ENCODE assay signal across 13 mouse cellular contexts in genomic region chr17:25980854-25981253, GRCm38 (mm10). TPM values are rescaled to one million over a fixed set of nuclear protein-coding genes. Genes with fewer than 3 reads are reported as not detected.
DNase-seq lines count a peak whose midpoint lies in the region; ATAC-seq and TF ChIP-seq lines count a peak whose summit lies in the region.
"Had no signal": no experiment of that assay in that cellular context is flagged by ENCODE, and none has a peak within 500 bp of the region (broad histone marks: within the 10 kb centered on the region; RNA-seq: fewer than 3 reads in every experiment).

No protein-coding gene starts in this region.

- H3K4me3 ChIP-seq in cerebellum, adult 2 months (replicated peaks; ENCODE audit: insufficient read depth, low read depth, low read length), result peak overlapping the region; percentile 17
- H3K4me3 ChIP-seq in intestine, embryonic 14.5 days (ENCODE audit: low read depth, low read length), result no peak overlapping the region
- H3K4me3 ChIP-seq: forebrain, embryonic 13.5 days; neural tube, embryonic 12.5 days had no signal

- 0 out of 2 replicates have a peak overlapping the region, but pooled peaks have one; percentile 13 for H3K9ac ChIP-seq in intestine, embryonic 14.5 days (ENCODE audit: low read length)
- H3K9ac ChIP-seq: forebrain, embryonic 13.5 days; neural tube, embryonic 12.5 days had no signal

- TF ChIP-seq CTCF in cerebellum, adult 2 months (IDR thresholded peaks at IDR 0.05; ENCODE audit: borderline replicate concordance, insufficient read depth, low read depth, low read length), result no peak

- H3K27me3 ChIP-seq in cerebellum, adult 2 months (ENCODE audit: control insufficient read depth, insufficient read depth, low read length), result no peaks in the 10 kb centered on the region
- no peaks in the 10 kb centered on the region for H3K27me3 ChIP-seq in intestine, embryonic 14.5 days (replicated peaks; ENCODE audit: control insufficient read depth, insufficient read depth, low read length)
- H3K27me3 ChIP-seq: forebrain, embryonic 13.5 days; neural tube, embryonic 12.5 days had no signal

- no peaks in the 10 kb centered on the region for H3K36me3 ChIP-seq in intestine, embryonic 14.5 days (ENCODE audit: control insufficient read depth, insufficient read depth, low read length)
- H3K36me3 ChIP-seq: neural tube, embryonic 12.5 days had no signal

- peaks cover 49% of the 10 kb centered on the region for H3K4me1 ChIP-seq in cerebellum, adult 2 months (ENCODE audit: control insufficient read depth, insufficient read depth, low read length)
- H3K4me1 ChIP-seq in intestine, embryonic 14.5 days (replicated peaks; ENCODE audit: control insufficient read depth, insufficient read depth, low read length), result peaks cover 13% of the 10 kb centered on the region

- peak; percentile 53 for DNase-seq in kidney, adult 9 months
- no peak for DNase-seq in kidney, postnatal 4 days
- peak; percentile 76 to 87 for DNase-seq in cerebellum, adult 2 months
- DNase-seq in cerebellum, postnatal 36 days, result peak; percentile 69 to 73
- no peak for DNase-seq in intestine, embryonic 14.5 days (ENCODE audit: low spot score)
- DNase-seq in testis, postnatal 14 days (ENCODE audit: low spot score), result no peak
- DNase-seq in ovary, adult 18-20 months (ENCODE audit: low spot score), result no peak

- peak overlapping the region; percentile 82 for H3K27ac ChIP-seq in cerebellum, adult 2 months (ENCODE audit: insufficient read depth, low read length)
- no peak overlapping the region for H3K27ac ChIP-seq in intestine, embryonic 14.5 days (ENCODE audit: low read depth)
- H3K27ac ChIP-seq: forebrain, embryonic 13.5 days; neural tube, embryonic 12.5 days had no signal

- no peak for ATAC-seq in intestine, embryonic 14.5 days (replicated peaks; ENCODE audit: low FRiP score, low TSS enrichment, low read depth)
- no peak for ATAC-seq in megakaryocyte progenitor cell, adult 5-6 weeks (replicated peaks; ENCODE audit: poor library complexity)
- ATAC-seq: forebrain, embryonic 13.5 days had no signal

- no peak overlapping the region for H3K4me2 ChIP-seq in intestine, embryonic 14.5 days (ENCODE audit: low read length)
- H3K4me2 ChIP-seq: forebrain, embryonic 13.5 days; neural tube, embryonic 12.5 days had no signal

- TF ChIP-seq POLR2A in cerebellum, adult 2 months (IDR thresholded peaks at IDR 0.05; ENCODE audit: borderline replicate concordance, insufficient read depth, low read length), result no peak

- no peaks in the 10 kb centered on the region for H3K9me3 ChIP-seq in intestine, embryonic 14.5 days (ENCODE audit: control insufficient read depth, low read length)
- H3K9me3 ChIP-seq: forebrain, embryonic 13.5 days; neural tube, embryonic 12.5 days had no signal

- 9% methylated on average over 5 of the region's 5 CpGs for WGBS in cerebellum, adult 2 months
- WGBS in intestine, embryonic 14.5 days, result 89% methylated on average over 5 of the region's 5 CpGs

RNA-seq across cellular contexts. Expression of gene Capn15, which starts 4.7 kb away (rescaled TPM):
- polyA plus RNA-seq in cerebellum, adult 2 months (2012; rRNA removed), result 88.7 and 92.8 TPM in 2 replicates
- 23.4 and 23.5 TPM in 2 replicates for polyA plus RNA-seq in intestine, embryonic 14.5 days (2014; fragmentation: Nextera tagmentation; extraction: Ambion mirVana)
- total RNA-seq in megakaryocyte progenitor cell, adult 5-6 weeks (2015), result 8.6 and 11.2 TPM in 2 replicates
- total RNA-seq in megakaryocyte progenitor cell, adult 5-6 weeks (2017), result 2.4 and 3.3 TPM in 2 replicates

RNA-seq across cellular contexts. Expression of gene A930017K11Rik, which starts 28.5 kb away (rescaled TPM):
- 13.4 and 14.0 TPM in 2 replicates for polyA plus RNA-seq in cerebellum, adult 2 months (2012; rRNA removed)
- 0.28 TPM in 1 of 2 replicates, not detected in the other for polyA plus RNA-seq in intestine, embryonic 14.5 days (2014; fragmentation: Nextera tagmentation; extraction: Ambion mirVana)
- not detected in 2 replicates for total RNA-seq in megakaryocyte progenitor cell, adult 5-6 weeks (2015)
- total RNA-seq in megakaryocyte progenitor cell, adult 5-6 weeks (2017), result not detected in 2 replicates
- total RNA-seq: MEL had no signal
- polyA plus RNA-seq: forebrain, embryonic 13.5 days; thymus, postnatal 0 days had no signal

RNA-seq across cellular contexts. Expression of gene Nhlrc4, which starts 36.1 kb away (rescaled TPM):
- 1.9 and 2.5 TPM in 2 replicates for polyA plus RNA-seq in cerebellum, adult 2 months (2012; rRNA removed)
- not detected in 2 replicates for polyA plus RNA-seq in intestine, embryonic 14.5 days (2014; fragmentation: Nextera tagmentation; extraction: Ambion mirVana)
- total RNA-seq in megakaryocyte progenitor cell, adult 5-6 weeks (2015), result not detected in 2 replicates
- not detected in 2 replicates for total RNA-seq in megakaryocyte progenitor cell, adult 5-6 weeks (2017)
- total RNA-seq: layer of hippocampus, postnatal 14 days had no signal
- polyA plus RNA-seq: forebrain, embryonic 13.5 days had no signal

RNA-seq across cellular contexts. Expression of gene Pigq, which starts 36.1 kb away (rescaled TPM):
- polyA plus RNA-seq in cerebellum, adult 2 months (2012; rRNA removed), result 170 and 191 TPM in 2 replicates
- polyA plus RNA-seq in intestine, embryonic 14.5 days (2014; fragmentation: Nextera tagmentation; extraction: Ambion mirVana), result 59.9 and 60.8 TPM in 2 replicates
- total RNA-seq in megakaryocyte progenitor cell, adult 5-6 weeks (2015), result 53.3 and 56.3 TPM in 2 replicates
- total RNA-seq in megakaryocyte progenitor cell, adult 5-6 weeks (2017), result 41.6 and 41.8 TPM in 2 replicates

Comparison
In these comparisons a context has a peak if more than half of its experiments do, and no peak if none do; other contexts are left out.
1. DNase-seq: peak in kidney, adult 9 months (single experiment), cerebellum, adult 2 months (2 of 2) and cerebellum, postnatal 36 days (2 of 2); none in kidney, postnatal 4 days (0 of 2), intestine, embryonic 14.5 days (single experiment), testis, postnatal 14 days (single experiment) and ovary, adult 18-20 months (single experiment).
2. RNA of gene A930017K11Rik, which starts 28.5 kb away (polyA plus RNA-seq): 13.4 to 14.0 TPM in cerebellum, adult 2 months; 0.28 TPM in intestine, embryonic 14.5 days; every median in the first group is over 10 times any median in the second.